Mouse (Mus musculus) CD4-positive, CD25-positive, alpha-beta regulatory T cell (primary cell): ENCODE results near the gene Amn. TPM values are rescaled to one million over a fixed set of nuclear protein-coding genes. Genes with fewer than 3 reads are reported as not detected.

Experiments used
- polyA plus RNA-seq: library from polyadenylated mRNA; unstranded; fragments of 100-300 nt; shearing (Covaris generic); gene quantifications from one replicate; pipeline ENCODE4 v1.2.1, GENCODE M21; 2017

Amn gene
- polyA plus RNA-seq: 0.35 TPM

GRCm38 (mm10) chr12:111270629-111271277, at the start of gene Amn:
Gene Amn, plus strand, starts transcription at chr12:111271095.

Other genes with a start within 250 kb of the Amn start
- gene Rcor1, start 231.7 kb upstream of the Amn start, polyA plus RNA-seq: 49.4 TPM
- 40.0 TPM for gene Traf3, start 104.7 kb upstream of the Amn start, polyA plus RNA-seq
- gene 4930595D18Rik, start 86.6 kb upstream of the Amn start, polyA plus RNA-seq: 0.66 TPM
- gene Cdc42bpb, start 106.6 kb downstream of the Amn start, polyA plus RNA-seq: 0.24 TPM
- 0.28 TPM for gene Lbhd2, start 135.7 kb downstream of the Amn start, polyA plus RNA-seq
- gene Exoc3l4, start 145.9 kb downstream of the Amn start, polyA plus RNA-seq: not detected
- 0.32 TPM for gene Tnfaip2, start 171.4 kb downstream of the Amn start, polyA plus RNA-seq
- gene Gm266, start 214.7 kb downstream of the Amn start, polyA plus RNA-seq: not detected